Mouse (Mus musculus): Measurements from ENCODE around the gene Eml5.

DNA sequence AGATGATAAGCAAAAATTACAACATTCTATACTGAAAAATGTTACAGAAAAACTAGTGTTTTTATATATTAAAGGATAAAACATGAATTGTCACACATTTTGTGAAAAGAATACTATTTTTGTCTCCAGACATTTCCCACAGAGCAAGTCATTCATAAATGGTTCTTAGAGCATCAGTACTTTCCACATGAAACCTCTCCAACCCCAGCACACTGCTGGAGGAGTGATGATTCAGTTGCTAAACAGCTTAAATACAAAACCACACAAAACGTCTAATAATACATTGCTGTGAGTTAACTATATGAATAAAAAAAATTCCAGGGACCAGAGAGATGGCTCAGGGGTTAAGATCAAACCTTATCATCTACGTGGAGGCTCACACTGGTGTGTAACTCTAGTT lies 26.1 kb downstream of the Eml5 start:
- TF ChIP-seq POLR2A (IDR thresholded peaks at IDR 0.05; ENCODE audit: insufficient read depth, low read depth, low read length): no peak
- TF ChIP-seq EP300 (IDR thresholded peaks at IDR 0.05; ENCODE audit: insufficient read depth, low read depth, low read length): no peak
- TF ChIP-seq CTCF (IDR thresholded peaks at IDR 0.05): no peak

Data from heart, adult 2 months (tissue).